Comparison of ENCODE assay signal across 22 mouse cellular contexts in the genomic region with DNA sequence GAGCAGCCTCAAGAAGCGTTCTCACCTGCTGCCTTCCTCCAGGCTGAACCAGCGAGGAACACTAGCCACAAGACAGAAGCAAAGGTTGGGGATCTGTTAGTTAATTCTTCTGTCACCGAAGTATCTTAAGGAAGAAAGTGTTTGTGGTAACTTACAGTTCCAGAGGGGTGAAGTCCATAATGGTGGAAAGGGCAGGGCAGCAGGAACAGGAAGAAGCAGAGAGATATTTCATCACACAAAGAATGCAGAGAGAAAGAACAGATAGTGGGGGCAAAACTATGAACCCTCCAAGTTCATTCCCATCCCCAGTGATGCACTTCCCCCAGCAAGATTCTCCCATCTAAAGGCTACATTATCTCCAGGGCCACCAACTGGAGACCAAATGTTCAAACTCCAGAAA. TPM values are rescaled to one million over a fixed set of nuclear protein-coding genes. Genes with fewer than 3 reads are reported as not detected.
A peak's percentile ranks its signal among the peaks of the same experiment; 100 is the strongest.
DNase-seq lines count a peak whose midpoint lies in the region; ATAC-seq and TF ChIP-seq lines count a peak whose summit lies in the region.
"Had no signal": no experiment of that assay in that cellular context is flagged by ENCODE, and none has a peak within 500 bp of the region (broad histone marks: within the 10 kb centered on the region; RNA-seq: fewer than 3 reads in every experiment).

No protein-coding gene starts in this region.

- H3K9me3 ChIP-seq in intestine, embryonic 15.5 days, result no peaks in the 10 kb centered on the region
- H3K9me3 ChIP-seq in intestine, embryonic 16.5 days (ENCODE audit: control insufficient read depth, low read length), result no peaks in the 10 kb centered on the region
- no peaks in the 10 kb centered on the region for H3K9me3 ChIP-seq in forebrain, embryonic 13.5 days (replicated peaks)
- H3K9me3 ChIP-seq: embryonic facial prominence, embryonic 13.5 days; embryonic facial prominence, embryonic 15.5 days; forebrain, embryonic 10.5 days; forebrain, embryonic 12.5 days; forebrain, embryonic 15.5 days had no signal

- peak; percentile 68 for ATAC-seq in intestine, embryonic 15.5 days
- peak; percentile 80 for ATAC-seq in intestine, embryonic 16.5 days
- no peak for ATAC-seq in forebrain, embryonic 13.5 days
- ATAC-seq: forebrain, embryonic 15.5 days; forebrain, postnatal 0 days had no signal

- no peak for TF ChIP-seq CTCF in small intestine, adult 2 months (IDR thresholded peaks at IDR 0.05; ENCODE audit: extremely low read depth, insufficient read length, insufficient replicate concordance, low read depth, low read length)

- no peak overlapping the region for H3K4me3 ChIP-seq in intestine, embryonic 15.5 days (replicated peaks)
- no peak overlapping the region for H3K4me3 ChIP-seq in intestine, embryonic 16.5 days (ENCODE audit: low read length)
- H3K4me3 ChIP-seq in small intestine, adult 2 months (ENCODE audit: low read depth, low read length), result no peak overlapping the region
- H3K4me3 ChIP-seq in forebrain, embryonic 13.5 days, result no peak overlapping the region
- H3K4me3 ChIP-seq: embryonic facial prominence, embryonic 13.5 days; embryonic facial prominence, embryonic 15.5 days; erythroblast, embryonic 14.5 days; forebrain, embryonic 10.5 days; forebrain, embryonic 12.5 days; forebrain, embryonic 15.5 days had no signal

- DNase-seq in right cerebral cortex, postnatal 25 days, result no peak
- DNase-seq: adrenal gland, adult 2 months; adrenal gland, postnatal 10 days; adrenal gland, postnatal 25 days; cerebellum, adult 11 months; cerebellum, adult 18-20 months; cerebellum, adult 8-10 months; cerebellum, adult 9-11 months; cerebellum, postnatal 14 days; cerebellum, postnatal 36 days; embryo, embryonic 11 days; forebrain, postnatal 0 days had no signal

- H3K4me2 ChIP-seq in intestine, embryonic 15.5 days (replicated peaks), result no peak overlapping the region
- no peak overlapping the region for H3K4me2 ChIP-seq in intestine, embryonic 16.5 days (ENCODE audit: low read depth, low read length)
- no peak overlapping the region for H3K4me2 ChIP-seq in forebrain, embryonic 13.5 days
- H3K4me2 ChIP-seq: embryonic facial prominence, embryonic 13.5 days; embryonic facial prominence, embryonic 15.5 days; forebrain, embryonic 12.5 days; forebrain, embryonic 15.5 days had no signal

- WGBS in intestine, embryonic 15.5 days, result 82% methylated on average over 3 of the region's 3 CpGs
- 81% methylated on average over 3 of the region's 3 CpGs for WGBS in intestine, embryonic 16.5 days
- 26% methylated on average over 3 of the region's 3 CpGs for WGBS in small intestine, adult 2 months
- WGBS in forebrain, embryonic 13.5 days, result 95% methylated on average over 3 of the region's 3 CpGs

- no peak overlapping the region for H3K9ac ChIP-seq in intestine, embryonic 15.5 days
- H3K9ac ChIP-seq in intestine, embryonic 16.5 days (ENCODE audit: low read depth, low read length), result no peak overlapping the region
- H3K9ac ChIP-seq in forebrain, embryonic 13.5 days, result no peak overlapping the region
- H3K9ac ChIP-seq: embryonic facial prominence, embryonic 13.5 days; embryonic facial prominence, embryonic 15.5 days; forebrain, embryonic 12.5 days; forebrain, embryonic 15.5 days; forebrain, postnatal 0 days had no signal

- no peak overlapping the region for H3K27ac ChIP-seq in intestine, embryonic 15.5 days
- peak overlapping the region; percentile 68 for H3K27ac ChIP-seq in intestine, embryonic 16.5 days (ENCODE audit: low read length)
- H3K27ac ChIP-seq in small intestine, adult 2 months (ENCODE audit: insufficient read depth, low read depth, low read length), result peak overlapping the region; percentile 67
- H3K27ac ChIP-seq in forebrain, embryonic 13.5 days, result no peak overlapping the region
- H3K27ac ChIP-seq: embryonic facial prominence, embryonic 13.5 days; embryonic facial prominence, embryonic 15.5 days; forebrain, embryonic 10.5 days; forebrain, embryonic 12.5 days; forebrain, embryonic 15.5 days had no signal

- no peaks in the 10 kb centered on the region for H3K4me1 ChIP-seq in intestine, embryonic 15.5 days (replicated peaks)
- H3K4me1 ChIP-seq in intestine, embryonic 16.5 days (ENCODE audit: control insufficient read depth, insufficient read depth, low read length), result peaks cover under 1% of the 10 kb centered on the region; the same call in 1 of the 2 replicates
- H3K4me1 ChIP-seq in small intestine, adult 2 months (ENCODE audit: control insufficient read depth, insufficient read depth, insufficient read length, low read length), result peaks cover 15% of the 10 kb centered on the region; the same call in 1 of the 2 replicates
- peaks cover 5% of the 10 kb centered on the region; the same call in 1 of the 2 replicates for H3K4me1 ChIP-seq in forebrain, embryonic 13.5 days
- H3K4me1 ChIP-seq: embryonic facial prominence, embryonic 15.5 days; forebrain, embryonic 15.5 days had no signal

- H3K27me3 ChIP-seq in intestine, embryonic 15.5 days (replicated peaks), result no peaks in the 10 kb centered on the region
- H3K27me3 ChIP-seq in intestine, embryonic 16.5 days (replicated peaks; ENCODE audit: control insufficient read depth, insufficient read depth, low read length), result no peaks in the 10 kb centered on the region
- no peaks in the 10 kb centered on the region for H3K27me3 ChIP-seq in small intestine, adult 2 months (ENCODE audit: control insufficient read depth, insufficient read depth, low read length)
- no peaks in the 10 kb centered on the region for H3K27me3 ChIP-seq in forebrain, embryonic 13.5 days
- H3K27me3 ChIP-seq: embryonic facial prominence, embryonic 13.5 days; embryonic facial prominence, embryonic 15.5 days; forebrain, embryonic 12.5 days; forebrain, embryonic 15.5 days had no signal

- no peak for TF ChIP-seq POLR2A in small intestine, adult 2 months (IDR thresholded peaks at IDR 0.05; ENCODE audit: low read depth, low read length)

- H3K36me3 ChIP-seq in intestine, embryonic 15.5 days, result no peaks in the 10 kb centered on the region
- no peaks in the 10 kb centered on the region for H3K36me3 ChIP-seq in intestine, embryonic 16.5 days (ENCODE audit: control insufficient read depth, insufficient read depth, low read length)
- H3K36me3 ChIP-seq in small intestine, adult 2 months (ENCODE audit: control insufficient read depth, insufficient read depth, low read length), result no peaks in the 10 kb centered on the region
- no peaks in the 10 kb centered on the region for H3K36me3 ChIP-seq in forebrain, embryonic 13.5 days (ENCODE audit: poor library complexity, severe bottlenecking)
- H3K36me3 ChIP-seq: embryonic facial prominence, embryonic 13.5 days; embryonic facial prominence, embryonic 15.5 days; forebrain, embryonic 10.5 days; forebrain, embryonic 12.5 days; forebrain, embryonic 15.5 days had no signal

RNA-seq across cellular contexts. Expression of gene Aig1, which starts 13.7 kb away (rescaled TPM):
- polyA plus RNA-seq in intestine, embryonic 15.5 days (2015; fragmentation: Nextera tagmentation; extraction: Ambion mirVana), result 82.3 and 90.4 TPM in 2 replicates
- 97.1 and 107 TPM in 2 replicates for polyA plus RNA-seq in intestine, embryonic 16.5 days (2015; fragmentation: Nextera tagmentation; extraction: Ambion mirVana)
- 40.4 and 70.7 TPM in 2 replicates for polyA plus RNA-seq in small intestine, adult 2 months (2012; rRNA removed)
- polyA plus RNA-seq in forebrain, embryonic 13.5 days (2015; fragmentation: Nextera tagmentation; extraction: Ambion mirVana), result 37.0 and 38.3 TPM in 2 replicates

Comparison
In these comparisons a context has a peak if more than half of its experiments do, and no peak if none do; other contexts are left out.
1. H3K27ac ChIP-seq: peak in intestine, embryonic 16.5 days (single experiment) and small intestine, adult 2 months (single experiment); none in intestine, embryonic 15.5 days (single experiment) and forebrain, embryonic 13.5 days (single experiment).